Mouse (Mus musculus) erythroblast, embryonic 14.5 days (primary cell): ENCODE measurements around the gene Sirpa. TPM values are rescaled to one million over a fixed set of nuclear protein-coding genes. Genes with fewer than 3 reads are reported as not detected.

Source experiments
- H3K27me3 ChIP-seq: 2 replicates; pipeline ENCODE4 v1.6.1; 2012; ENCODE audit warnings: inconsistent platforms; ENCODE audit not compliant: control insufficient read depth
- H3K36me3 ChIP-seq: 2 replicates; pipeline ENCODE4 v1.6.1; 2012; ENCODE audit warnings: mild to moderate bottlenecking, inconsistent platforms; ENCODE audit not compliant: control insufficient read depth
- H3K4me1 ChIP-seq: 2 replicates; pipeline ENCODE4 v1.6.1; 2012; ENCODE audit warnings: inconsistent platforms; ENCODE audit not compliant: control insufficient read depth
- H3K4me3 ChIP-seq: replicated peaks from 2 replicates; pipeline ENCODE3; 2012; ENCODE audit warnings: moderate library complexity, mild to moderate bottlenecking, inconsistent platforms
- H3K9me3 ChIP-seq: 2 replicates; pipeline ENCODE4 v1.6.1; 2012; ENCODE audit warnings: low read length, inconsistent platforms, mixed read lengths; ENCODE audit not compliant: control insufficient read depth
- GATA1 ChIP-seq: IDR thresholded peaks from 2 replicates; pipeline ENCODE4 v1.6.1; 2012; ENCODE audit warnings: low read length, inconsistent platforms, mixed read lengths
- TAL1 ChIP-seq: IDR thresholded peaks from 3 replicates; pipeline ENCODE4 v1.6.1; 2012; ENCODE audit warnings: low read length, inconsistent platforms, mixed read lengths
- polyA plus RNA-seq: library from polyadenylated mRNA; stranded (reverse); fragments of >175 nt; gene quantifications from 2 replicates; pipeline ENCODE4 v1.2.3, GENCODE M21; 2012

Sirpa gene
- polyA plus RNA-seq, 1 experiment = 0.53 TPM

GRCm38 (mm10) chr2:129601894-129602663, 9.4 kb downstream of the Sirpa start:
- H3K27me3 ChIP-seq = no peaks in the 10 kb centered on the region
- H3K36me3 ChIP-seq = no peaks in the 10 kb centered on the region
- no peaks in the 10 kb centered on the region for H3K9me3 ChIP-seq
- H3K4me3 ChIP-seq = no peak overlapping the region
- no peaks in the 10 kb centered on the region for H3K4me1 ChIP-seq
- TF ChIP-seq TAL1 (no peak), GATA1 (no peak)

GRCm38 (mm10) chr2:129602856-129603255, 10.2 kb downstream of the Sirpa start:
- Histone ChIP-seq H3K4me3 (no peak overlapping the region), H3K9me3 (no peaks in the 10 kb centered on the region), H3K27me3 (no peaks in the 10 kb centered on the region), H3K4me1 (no peaks in the 10 kb centered on the region), H3K36me3 (no peaks in the 10 kb centered on the region)
- no peak for TF ChIP-seq TAL1
- no peak for TF ChIP-seq GATA1

GRCm38 (mm10) chr2:129603536-129603935, 10.9 kb downstream of the Sirpa start:
- Histone ChIP-seq H3K27me3 (no peaks in the 10 kb centered on the region), H3K9me3 (no peaks in the 10 kb centered on the region), H3K36me3 (no peaks in the 10 kb centered on the region), H3K4me1 (no peaks in the 10 kb centered on the region), H3K4me3 (no peak overlapping the region)
- no peak for TF ChIP-seq GATA1
- no peak for TF ChIP-seq TAL1

- no peaks in the 10 kb centered on the region; the same call in 1 of the 2 replicates for H3K36me3 ChIP-seq
- no peaks in the 10 kb centered on the region for H3K27me3 ChIP-seq
- TF ChIP-seq GATA1 (no peak), TAL1 (no peak)
- no peaks in the 10 kb centered on the region for H3K4me1 ChIP-seq
- H3K9me3 ChIP-seq = no peaks in the 10 kb centered on the region
- H3K4me3 ChIP-seq = no peak overlapping the region
Measured at GRCm38 (mm10) chr2:129604032-129604431, 11.4 kb downstream of the Sirpa start.

GRCm38 (mm10) chr2:129605816-129606215, 13.2 kb downstream of the Sirpa start:
- H3K9me3 ChIP-seq = no peaks in the 10 kb centered on the region
- H3K36me3 ChIP-seq = no peaks in the 10 kb centered on the region; the same call in 1 of the 2 replicates
- TF ChIP-seq GATA1 (no peak), TAL1 (no peak)
- no peaks in the 10 kb centered on the region for H3K4me1 ChIP-seq
- H3K4me3 ChIP-seq = no peak overlapping the region
- no peaks in the 10 kb centered on the region for H3K27me3 ChIP-seq

- no peaks in the 10 kb centered on the region for H3K9me3 ChIP-seq
- no peak overlapping the region for H3K4me3 ChIP-seq
- TF ChIP-seq TAL1 (no peak), GATA1 (no peak)
- no peaks in the 10 kb centered on the region for H3K4me1 ChIP-seq
- no peaks in the 10 kb centered on the region for H3K27me3 ChIP-seq
- no peaks in the 10 kb centered on the region; the same call in 1 of the 2 replicates for H3K36me3 ChIP-seq
Measured at GRCm38 (mm10) chr2:129606269-129606668, 13.6 kb downstream of the Sirpa start.

GRCm38 (mm10) chr2:129606899-129607298, 14.3 kb downstream of the Sirpa start:
- no peak overlapping the region for H3K4me3 ChIP-seq
- no peaks in the 10 kb centered on the region; the same call in 1 of the 2 replicates for H3K36me3 ChIP-seq
- H3K27me3 ChIP-seq = no peaks in the 10 kb centered on the region
- TF ChIP-seq GATA1 (no peak), TAL1 (no peak)
- H3K4me1 ChIP-seq = no peaks in the 10 kb centered on the region
- H3K9me3 ChIP-seq = no peaks in the 10 kb centered on the region

GRCm38 (mm10) chr2:129613971-129614370, 21.3 kb downstream of the Sirpa start:
- TF ChIP-seq GATA1 (no peak), TAL1 (no peak)
- Histone ChIP-seq H3K36me3 (peaks cover 3% of the 10 kb centered on the region; the same call in 1 of the 2 replicates), H3K4me1 (no peaks in the 10 kb centered on the region), H3K9me3 (no peaks in the 10 kb centered on the region), H3K4me3 (no peak overlapping the region), H3K27me3 (no peaks in the 10 kb centered on the region)

GRCm38 (mm10) chr2:129614482-129615185, 22.0 kb downstream of the Sirpa start:
- no peaks in the 10 kb centered on the region for H3K9me3 ChIP-seq
- TF ChIP-seq GATA1 (no peak), TAL1 (no peak)
- no peaks in the 10 kb centered on the region for H3K4me1 ChIP-seq
- H3K4me3 ChIP-seq = no peak overlapping the region
- H3K27me3 ChIP-seq = no peaks in the 10 kb centered on the region
- peaks cover 3% of the 10 kb centered on the region; the same call in 1 of the 2 replicates for H3K36me3 ChIP-seq
